Mouse (Mus musculus) ES-E14 (cell line): ENCODE data around the gene Dhrs4. TPM values are rescaled to one million over a fixed set of nuclear protein-coding genes. Genes with fewer than 3 reads are reported as not detected.

ENCODE experiments used
- DNase-seq: peaks from one replicate; pipeline ENCODE4 v3.0.0-alpha.2; 2013; ENCODE audit warnings: low read depth, low spot score
- H3K27ac ChIP-seq: 2 replicates; pipeline ENCODE4 v1.5.1; 2012; ENCODE audit warnings: low read depth, mild to moderate bottlenecking, low read length, moderate library complexity, mixed read lengths; ENCODE audit not compliant: poor library complexity, insufficient read depth, severe bottlenecking
- H3K36me3 ChIP-seq: 2 replicates; pipeline ENCODE4 v1.6.1; 2012; ENCODE audit warnings: mild to moderate bottlenecking, low read length, moderate library complexity, mixed read lengths; ENCODE audit not compliant: control insufficient read depth, poor library complexity, insufficient read depth, severe bottlenecking
- H3K4me1 ChIP-seq, 2 experiments: fragments of 150-350 bp in 1 of 2; sonication (generic) in 1 of 2; 2 replicates each; pipeline ENCODE4 v1.6.1; 2012; ENCODE audit warnings: low read length in 2 of 2, mild to moderate bottlenecking in 1 of 2, mixed read lengths in 1 of 2; ENCODE audit not compliant: control insufficient read depth in 2 of 2, insufficient read depth in 2 of 2, poor library complexity in 1 of 2
- H3K4me3 ChIP-seq, 2 experiments: fragments of 150-350 bp in 1 of 2; sonication (generic) in 1 of 2; 2 replicates each; pipeline ENCODE4 v1.5.1; 2012; ENCODE audit warnings: low read length in 2 of 2, low read depth in 1 of 2, mild to moderate bottlenecking in 1 of 2, mixed read lengths in 1 of 2; ENCODE audit not compliant: insufficient read depth in 1 of 2, poor library complexity in 1 of 2, severe bottlenecking in 1 of 2
- H3K9ac ChIP-seq: 2 replicates; pipeline ENCODE4 v1.6.1; 2012; ENCODE audit warnings: low read depth, mild to moderate bottlenecking, low read length, mixed read lengths; ENCODE audit not compliant: poor library complexity, insufficient read depth, severe bottlenecking
- H3K9me3 ChIP-seq: fragments of 150-350 bp; sonication (generic); 2 replicates; pipeline ENCODE4 v1.6.1; 2012; ENCODE audit warnings: low read depth, mild to moderate bottlenecking, low read length; ENCODE audit not compliant: control insufficient read depth, insufficient read depth
- CHD2 ChIP-seq: IDR thresholded peaks from 2 replicates; pipeline ENCODE4 v1.6.1; 2014; ENCODE audit warnings: mild to moderate bottlenecking, low read depth, low read length, inconsistent platforms
- HCFC1 ChIP-seq: IDR thresholded peaks from 2 replicates; pipeline ENCODE4 v1.6.1; 2012; ENCODE audit warnings: low read length, inconsistent platforms, borderline replicate concordance; ENCODE audit not compliant: insufficient read depth
- MAFK ChIP-seq: IDR thresholded peaks from 2 replicates; pipeline ENCODE4 v1.6.1; 2014; ENCODE audit warnings: mild to moderate bottlenecking, low read depth, low read length, inconsistent platforms; ENCODE audit not compliant: insufficient read depth
- ZC3H11A ChIP-seq: IDR thresholded peaks from 2 replicates; pipeline ENCODE4 v1.6.1; 2012; ENCODE audit warnings: low read depth, mild to moderate bottlenecking, inconsistent platforms, low read length, borderline replicate concordance
- ZNF384 ChIP-seq: IDR thresholded peaks from 2 replicates; pipeline ENCODE4 v1.6.1; 2012; ENCODE audit warnings: low read depth, low read length, inconsistent platforms
- in situ Hi-C, 2 experiments: fragments of 600-800 bp; cut with MboI; formaldehyde crosslinking; loops; one replicate each; pipeline ENCODE4 v1.15.1; 2025; ENCODE audit warnings: low sequenced_read_pairs in 2 of 2, inconsistent platforms in 1 of 2; ENCODE audit not compliant: unreplicated experiment in 2 of 2
- total RNA-seq: library from RNA; depleted of rRNA; stranded (reverse); fragments of 300-350 nt; gene quantifications from 2 replicates; pipeline ENCODE4 v1.2.3, GENCODE M21; 2012

Gene Dhrs4
- total RNA-seq, 1 experiment, result 14.9 TPM

DNA sequence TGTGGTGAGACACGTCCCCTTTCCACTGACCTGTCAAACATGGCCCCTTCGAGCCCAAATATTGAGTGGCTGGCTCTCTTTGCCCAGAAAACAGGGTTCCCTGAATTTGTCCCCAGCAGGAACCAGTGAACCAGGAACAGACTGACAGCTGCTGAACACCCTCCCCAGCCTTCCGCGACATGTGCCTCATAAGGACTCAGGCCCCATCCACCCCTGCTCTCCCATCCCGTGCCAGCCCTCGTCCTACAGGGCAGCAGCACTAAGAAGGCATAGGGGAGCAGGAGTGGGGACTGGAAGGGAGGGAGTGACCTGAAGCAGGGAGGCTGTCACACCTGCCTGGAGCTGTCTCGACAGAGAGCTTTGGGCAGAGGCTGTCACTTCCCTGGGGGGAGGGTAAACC lies 29.2 kb downstream of the Dhrs4 start:
- no peak for DNase-seq
- Histone ChIP-seq H3K4me1 (peaks cover 0 to 4% of the 10 kb centered on the region in 2 experiments; a peak in 1 of 4 replicates), H3K36me3 (no peaks in the 10 kb centered on the region), H3K9ac (no peak overlapping the region), H3K4me3 (no peak overlapping the region), H3K9me3 (no peaks in the 10 kb centered on the region), H3K27ac (no peak overlapping the region)
- TF ChIP-seq MAFK, result no peak
- TF ChIP-seq ZNF384, result no peak
- no peak for TF ChIP-seq ZC3H11A
- TF ChIP-seq CHD2, result no peak
- TF ChIP-seq HCFC1, result no peak
- in situ Hi-C loops, result no loop called here

GRCm38 (mm10) chr14:55509540-55509939 lies 31.0 kb downstream of the Dhrs4 start:
- TF ChIP-seq CHD2 (no peak), MAFK (no peak), HCFC1 (no peak), ZNF384 (no peak), ZC3H11A (no peak)
- in situ Hi-C loops, result no loop called here
- Histone ChIP-seq H3K27ac (no peak overlapping the region), H3K36me3 (no peaks in the 10 kb centered on the region), H3K4me3 (no peak overlapping the region), H3K9me3 (no peaks in the 10 kb centered on the region), H3K9ac (no peak overlapping the region), H3K4me1 (peaks cover 0 to 8% of the 10 kb centered on the region in 2 experiments; a peak in 1 of 4 replicates)
- no peak for DNase-seq

DNA sequence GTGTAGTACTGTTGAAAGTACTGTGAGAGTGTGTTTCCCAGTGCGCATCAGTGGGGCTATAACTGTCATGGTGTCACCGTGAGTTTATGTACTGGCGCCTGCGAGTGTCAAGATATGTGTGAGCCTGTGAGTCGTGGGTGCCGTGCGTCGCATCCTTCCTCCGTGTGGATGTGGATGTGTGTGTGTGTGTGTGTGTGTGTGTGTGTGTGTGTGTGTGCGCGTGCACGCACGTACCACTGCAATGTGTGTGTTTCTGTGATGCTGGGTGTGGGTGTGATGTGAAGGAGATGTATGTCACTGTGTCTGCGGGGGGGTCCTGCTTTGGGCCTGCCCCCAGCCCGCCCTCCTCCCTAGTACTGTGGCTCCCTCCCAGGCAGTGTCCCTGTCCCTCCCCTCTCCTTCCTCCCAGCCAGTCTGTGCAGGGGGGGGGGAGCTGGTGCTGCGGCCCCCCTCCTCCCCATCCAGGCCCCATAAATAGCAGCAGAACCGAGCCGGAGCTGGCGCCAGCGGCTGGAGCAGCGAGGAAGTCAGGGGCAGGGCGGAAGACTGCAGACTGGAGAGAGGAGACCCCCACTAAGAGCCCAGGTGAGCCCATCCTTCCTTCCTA lies 31.7 kb downstream of the Dhrs4 start, which contains the start of gene Cpne6:
Gene Cpne6, plus strand, starts transcription at position 321 of the 607 bp plus-strand sequence.
- Histone ChIP-seq H3K9ac (no peak within 1 kb of the TSS), H3K4me1 (peaks cover 0 to 8% of the 10 kb centered on the region in 2 experiments; a peak in 1 of 4 replicates), H3K9me3 (no peaks in the 10 kb centered on the region), H3K27ac (no peak within 1 kb of the TSS), H3K36me3 (no peaks in the 10 kb centered on the region), H3K4me3 (no peak within 1 kb of the TSS)
- in situ Hi-C loops, result no loop called here
- no peak for DNase-seq
- TF ChIP-seq ZC3H11A (no peak), CHD2 (no peak), ZNF384 (no peak), MAFK (no peak), HCFC1 (no peak)

- Histone ChIP-seq H3K9ac (no peak overlapping the region), H3K4me3 (no peak overlapping the region), H3K9me3 (no peaks in the 10 kb centered on the region), H3K27ac (no peak overlapping the region), H3K4me1 (peaks cover 0 to 8% of the 10 kb centered on the region in 2 experiments; a peak in 1 of 4 replicates), H3K36me3 (no peaks in the 10 kb centered on the region)
- no peak for TF ChIP-seq CHD2
- TF ChIP-seq HCFC1, result no peak
- no peak for TF ChIP-seq ZNF384
- TF ChIP-seq MAFK, result no peak
- no peak for TF ChIP-seq ZC3H11A
- DNase-seq, result no peak
- in situ Hi-C loops, result no loop called here
Observed at GRCm38 (mm10) chr14:55511037-55511436, 32.5 kb downstream of the Dhrs4 start.
